Mouse (Mus musculus): ENCODE results near the gene Arf4. TPM values are rescaled to one million over a fixed set of nuclear protein-coding genes. Genes with fewer than 3 reads are reported as not detected.
"Not testable (repeated sequence)": the region's sequence is repeated elsewhere in the genome, so short reads cannot be mapped to it uniquely, and the experiment has no call there.

Arf4 gene
- polyA plus RNA-seq, 1 experiment from 2014 or later = 625 TPM

DNA sequence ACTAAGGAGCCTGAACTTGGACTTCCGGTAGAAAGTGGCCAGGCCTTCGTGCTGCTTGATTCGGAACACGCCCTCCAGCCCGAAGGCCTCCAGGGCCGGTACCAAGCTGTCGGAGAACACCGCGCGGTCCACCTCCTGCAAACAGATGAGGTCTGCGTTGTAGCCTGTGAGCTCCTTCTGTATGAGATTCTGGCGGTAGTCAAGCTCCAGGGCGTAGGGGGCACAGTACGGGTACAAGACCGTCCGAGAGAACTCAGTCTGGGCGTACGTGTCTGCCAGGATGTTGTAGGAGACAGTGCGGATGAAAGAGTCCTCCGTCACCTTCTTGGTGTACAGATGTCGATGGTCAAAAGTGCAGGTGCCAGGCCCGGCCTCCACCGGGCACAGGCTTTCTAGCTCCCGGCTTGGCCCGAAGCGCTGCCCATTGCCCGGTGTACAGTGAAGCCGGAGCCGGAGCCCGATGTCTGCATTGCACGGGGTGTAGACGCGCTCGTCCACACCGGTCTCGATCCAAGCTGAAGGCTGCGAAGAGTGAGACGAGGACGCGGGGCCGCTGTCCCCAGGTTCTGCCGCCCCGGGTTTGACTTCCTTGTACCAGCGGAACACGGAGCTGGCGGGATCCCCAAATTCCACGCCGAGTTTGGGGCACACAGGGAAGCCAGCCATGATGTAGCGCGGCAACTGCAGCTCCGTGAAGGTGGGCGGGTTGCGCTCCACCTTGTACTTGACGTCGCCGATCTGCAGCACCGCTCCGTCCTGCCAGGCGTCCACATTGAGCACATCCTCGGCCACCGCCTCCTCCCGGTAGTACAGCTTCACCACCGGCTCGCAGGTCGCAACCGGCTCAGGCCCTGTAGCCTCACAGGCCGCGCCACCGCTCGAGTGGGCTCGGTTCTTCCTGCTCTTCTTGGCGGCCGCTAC is 30.8 kb downstream of the Arf4 start:
- H3K36me3 ChIP-seq = peaks cover 5% of the 10 kb centered on the region; the same call in 1 of the 2 replicates
- peak overlapping the region; percentile 86 for H3K9ac ChIP-seq
- peak overlapping the region; percentile 85 for H3K4me2 ChIP-seq (replicated peaks)
- peaks cover 5% of the 10 kb centered on the region; the same call in 1 of the 2 replicates for H3K4me1 ChIP-seq (replicated peaks)
- ATAC-seq = peak; percentile 58
- H3K27me3 ChIP-seq (replicated peaks) = no peaks in the 10 kb centered on the region
- H3K9me3 ChIP-seq = no peaks in the 10 kb centered on the region
- H3K27ac ChIP-seq = peak overlapping the region; percentile 89
- under 1% methylated on average over 73 of the region's 73 CpGs for WGBS
- peak overlapping the region; percentile 96 for H3K4me3 ChIP-seq (replicated peaks)

- Histone ChIP-seq H3K4me2 (replicated peaks) (peak within 1 kb of the TSS; percentile 85), H3K9ac (peak within 1 kb of the TSS; percentile 86), H3K4me3 (replicated peaks) (peak within 1 kb of the TSS; percentile 96), H3K27ac (peak within 1 kb of the TSS; percentile 89), H3K27me3 (replicated peaks) (no peaks in the 10 kb centered on the region), H3K36me3 (peaks cover 5% of the 10 kb centered on the region; the same call in 1 of the 2 replicates), H3K9me3 (no peaks in the 10 kb centered on the region), H3K4me1 (replicated peaks) (peaks cover 5% of the 10 kb centered on the region; the same call in 1 of the 2 replicates)
- peak; percentile 93 for ATAC-seq
- WGBS = under 1% methylated on average over 70 of the region's 70 CpGs
Observed at GRCm38 (mm10) chr14:26669292-26670073, 31.6 kb downstream of the Arf4 start, which contains the start of gene Pde12. TSS of gene Pde12 (minus strand) at chr14:26669883.

DNA sequence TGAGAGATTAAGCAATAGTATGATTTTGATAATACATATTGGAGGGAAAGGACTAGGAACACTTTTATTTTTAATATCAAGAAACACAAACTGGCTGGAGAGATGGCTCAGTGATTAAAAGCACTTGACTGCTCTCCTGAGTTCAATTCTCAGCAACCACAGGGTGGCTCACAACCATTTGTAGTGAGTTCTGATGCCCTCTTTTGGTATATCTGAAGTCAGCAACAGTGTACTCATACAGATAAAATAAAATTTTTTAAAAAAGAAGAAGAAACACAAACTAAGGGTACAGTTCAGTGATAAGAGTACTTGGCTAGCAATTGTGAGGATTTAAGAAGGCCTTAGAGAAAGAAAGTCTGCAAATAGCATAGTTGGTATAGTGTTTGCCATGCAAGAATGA is 33.1 kb downstream of the Arf4 start:
- Histone ChIP-seq H3K27ac (no peak overlapping the region), H3K4me1 (replicated peaks) (peaks cover 5% of the 10 kb centered on the region; the same call in 1 of the 2 replicates), H3K4me2 (replicated peaks) (no peak overlapping the region), H3K9me3 (no peaks in the 10 kb centered on the region), H3K4me3 (replicated peaks) (no peak overlapping the region), H3K9ac (no peak overlapping the region), H3K27me3 (replicated peaks) (no peaks in the 10 kb centered on the region), H3K36me3 (no peaks in the 10 kb centered on the region)
- no peak for ATAC-seq

DNA sequence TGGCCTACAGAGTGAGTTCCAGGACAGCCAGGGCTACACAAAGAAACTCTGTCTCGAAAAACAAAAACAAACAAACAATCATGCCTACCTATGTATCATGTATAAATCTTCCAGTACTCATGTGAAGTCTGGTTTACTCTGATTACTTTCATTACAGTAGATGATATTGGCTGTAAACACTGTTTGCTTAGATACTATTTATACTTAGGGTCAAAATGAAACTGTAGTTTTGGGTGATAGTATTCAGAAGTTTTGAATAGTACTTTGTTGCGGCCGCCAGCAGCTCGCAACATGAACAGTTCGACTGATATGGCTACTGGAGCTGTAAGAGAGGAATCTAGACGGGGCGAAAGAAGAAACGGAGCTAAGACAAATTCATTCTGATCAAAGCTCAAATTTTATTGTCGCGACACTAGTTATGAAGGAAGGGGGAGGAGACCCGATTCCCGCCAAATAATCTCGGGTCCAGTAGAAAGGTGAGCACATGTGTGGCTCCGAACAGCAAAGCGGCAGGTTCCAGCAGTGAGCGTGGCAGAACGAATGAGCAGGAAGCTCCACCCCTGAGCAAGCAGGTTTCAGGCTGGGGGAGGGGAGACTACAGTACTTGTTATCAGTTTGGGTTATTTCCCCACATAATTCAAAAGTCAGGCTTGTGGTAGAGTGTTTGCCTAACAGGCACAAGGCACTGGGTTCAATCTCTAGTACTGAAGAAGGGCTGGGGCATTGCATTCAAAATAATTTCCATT is 34.2 kb downstream of the Arf4 start:
- WGBS = 67% methylated on average over 17 of the region's 17 CpGs
- not testable (repeated sequence) for H3K4me3 ChIP-seq (replicated peaks); H3K4me2 ChIP-seq (replicated peaks); ATAC-seq; H3K36me3 ChIP-seq; H3K27ac ChIP-seq; H3K9ac ChIP-seq; H3K27me3 ChIP-seq (replicated peaks); H3K4me1 ChIP-seq (replicated peaks); H3K9me3 ChIP-seq

- ATAC-seq, H3K27ac ChIP-seq: not testable (repeated sequence)
Observed at GRCm38 (mm10) chr14:26674476-26675169, 36.7 kb downstream of the Arf4 start.

GRCm38 (mm10) chr14:26675371-26675770 is 37.5 kb downstream of the Arf4 start:
- Histone ChIP-seq H3K27ac (no peak overlapping the region), H3K4me1 (replicated peaks) (no peaks in the 10 kb centered on the region; the same call in 1 of the 2 replicates), H3K27me3 (replicated peaks) (no peaks in the 10 kb centered on the region), H3K4me2 (replicated peaks) (no peak overlapping the region), H3K9ac (no peak overlapping the region), H3K4me3 (replicated peaks) (no peak overlapping the region), H3K36me3 (no peaks in the 10 kb centered on the region), H3K9me3 (no peaks in the 10 kb centered on the region)
- ATAC-seq = no peak
- 20% methylated on average over 12 of the region's 12 CpGs for WGBS

More at GRCm38 (mm10) chr14:26674476-26675169, 36.7 kb downstream of the Arf4 start:
- H3K4me3 ChIP-seq (replicated peaks); H3K4me1 ChIP-seq (replicated peaks); H3K9ac ChIP-seq; H3K9me3 ChIP-seq; H3K27me3 ChIP-seq (replicated peaks); H3K36me3 ChIP-seq; H3K4me2 ChIP-seq (replicated peaks): not testable (repeated sequence)
- WGBS = 78% methylated on average over 2 of the region's 2 CpGs

DNA sequence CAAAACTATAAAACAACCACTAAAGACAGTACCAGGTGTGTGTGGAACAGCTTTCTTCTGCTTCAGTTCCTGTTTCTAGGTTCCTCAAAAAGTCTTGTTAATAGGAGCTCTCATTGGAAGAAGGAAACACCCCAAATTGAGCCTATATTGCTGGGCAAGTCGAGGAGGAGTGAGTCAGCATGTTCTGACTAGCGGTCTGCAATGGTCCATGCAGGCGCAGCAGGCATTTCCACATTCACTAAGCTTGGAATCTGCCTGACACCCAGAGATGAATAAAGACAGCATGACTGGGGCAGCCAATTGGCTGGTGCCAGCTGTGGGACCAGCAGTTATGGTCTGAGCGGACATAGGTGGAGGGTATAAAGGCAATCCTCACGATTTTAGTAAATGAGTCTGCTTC is 37.9 kb downstream of the Arf4 start:
- Histone ChIP-seq H3K9me3 (no peaks in the 10 kb centered on the region), H3K27ac (no peak overlapping the region), H3K9ac (no peak overlapping the region), H3K4me1 (replicated peaks) (no peaks in the 10 kb centered on the region), H3K4me2 (replicated peaks) (no peak overlapping the region), H3K27me3 (replicated peaks) (no peaks in the 10 kb centered on the region), H3K4me3 (replicated peaks) (no peak overlapping the region), H3K36me3 (no peaks in the 10 kb centered on the region)
- WGBS = 80% methylated on average over 5 of the region's 5 CpGs
- ATAC-seq = no peak

DNA sequence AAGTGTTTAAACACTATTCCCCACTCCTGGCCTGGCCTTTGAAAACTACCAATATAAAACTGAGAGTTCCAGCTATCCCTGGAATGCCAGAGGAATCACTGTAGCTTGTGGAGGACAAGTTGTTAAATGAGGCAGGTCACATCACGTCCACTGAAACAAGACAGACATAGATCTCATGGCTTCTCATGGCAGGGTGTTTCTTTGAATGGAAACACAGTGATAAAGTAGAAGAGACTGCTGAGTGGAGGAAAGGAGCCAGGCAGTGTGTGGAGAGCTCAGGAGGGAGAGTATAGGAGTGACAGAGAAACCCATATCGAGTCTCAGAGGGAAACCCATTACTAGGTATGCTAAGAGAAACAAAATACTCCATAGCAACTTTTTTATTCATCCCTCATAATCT is 52.9 kb downstream of the Arf4 start:
- H3K9ac ChIP-seq = no peak overlapping the region
- no peak for ATAC-seq
- no peak overlapping the region for H3K27ac ChIP-seq
- H3K9me3 ChIP-seq = no peaks in the 10 kb centered on the region
- no peaks in the 10 kb centered on the region for H3K4me1 ChIP-seq (replicated peaks)
- no peaks in the 10 kb centered on the region for H3K36me3 ChIP-seq
- H3K4me2 ChIP-seq (replicated peaks) = no peak overlapping the region
- H3K27me3 ChIP-seq (replicated peaks) = no peaks in the 10 kb centered on the region
- 46% methylated on average over 2 of the region's 2 CpGs for WGBS
- no peak overlapping the region for H3K4me3 ChIP-seq (replicated peaks)

DNA sequence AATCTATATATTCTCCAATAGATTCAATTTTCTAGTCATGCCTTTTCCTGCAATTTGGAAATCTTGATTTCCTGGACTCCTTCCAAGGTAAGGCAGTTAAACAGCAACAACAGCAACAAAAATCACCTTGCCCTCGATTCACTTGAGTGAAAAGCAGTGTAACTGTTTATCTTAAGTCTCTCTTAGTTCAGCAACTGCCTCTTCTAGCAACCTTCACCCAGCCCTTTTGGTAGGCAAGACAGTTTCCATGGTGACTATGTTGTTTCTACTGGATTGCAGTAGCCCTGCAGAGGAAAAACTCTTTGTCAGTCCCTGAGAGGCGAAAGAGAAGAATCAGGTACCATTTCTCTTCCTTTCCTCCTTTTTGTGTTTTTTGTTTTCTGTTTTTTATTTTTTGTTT is 53.5 kb downstream of the Arf4 start:
- Histone ChIP-seq H3K9ac (no peak overlapping the region), H3K9me3 (no peaks in the 10 kb centered on the region), H3K4me3 (replicated peaks) (no peak overlapping the region), H3K27me3 (replicated peaks) (no peaks in the 10 kb centered on the region), H3K36me3 (no peaks in the 10 kb centered on the region), H3K4me1 (replicated peaks) (no peaks in the 10 kb centered on the region), H3K4me2 (replicated peaks) (no peak overlapping the region), H3K27ac (no peak overlapping the region)
- WGBS = 53% methylated on average over 2 of the region's 2 CpGs
- ATAC-seq = no peak

- Histone ChIP-seq H3K4me1 (replicated peaks) (no peaks in the 10 kb centered on the region), H3K4me3 (replicated peaks) (no peak within 1 kb of the TSS), H3K27me3 (replicated peaks) (no peaks in the 10 kb centered on the region), H3K36me3 (no peaks in the 10 kb centered on the region), H3K27ac (no peak within 1 kb of the TSS), H3K4me2 (replicated peaks) (no peak within 1 kb of the TSS), H3K9ac (no peak within 1 kb of the TSS), H3K9me3 (no peaks in the 10 kb centered on the region)
- 75% methylated on average over 3 of the region's 3 CpGs for WGBS
- no peak for ATAC-seq
Observed at GRCm38 (mm10) chr14:26692974-26693373, 55.1 kb downstream of the Arf4 start, which contains the start of gene Dnah12. TSS of gene Dnah12 (plus strand) at chr14:26693274.

DNA sequence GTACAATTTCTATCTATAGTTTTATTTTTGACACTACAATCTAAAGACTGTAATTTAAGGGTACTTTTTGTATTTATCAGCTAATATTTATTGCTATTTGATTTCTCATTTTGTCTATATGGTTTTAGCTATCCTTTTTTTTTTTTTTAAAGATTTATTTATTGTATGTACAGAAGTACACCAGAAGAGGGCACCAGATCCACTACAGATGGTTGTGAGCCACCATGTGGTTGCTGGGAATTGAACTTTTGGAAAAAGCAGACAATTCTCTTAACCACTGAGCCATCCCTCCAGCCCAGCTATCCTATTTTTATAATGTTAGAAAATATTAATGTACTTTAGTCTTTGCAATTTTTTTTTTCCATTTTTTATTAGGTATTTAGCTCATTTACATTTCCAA is 60.0 kb downstream of the Arf4 start:
- Histone ChIP-seq H3K9me3 (no peaks in the 10 kb centered on the region), H3K36me3 (no peaks in the 10 kb centered on the region), H3K4me1 (replicated peaks) (no peaks in the 10 kb centered on the region), H3K9ac (no peak overlapping the region), H3K4me3 (replicated peaks) (no peak overlapping the region), H3K27ac (no peak overlapping the region), H3K4me2 (replicated peaks) (no peak overlapping the region), H3K27me3 (replicated peaks) (no peaks in the 10 kb centered on the region)
- no peak for ATAC-seq
